Mouse (Mus musculus): ENCODE data around the gene Ttc8. TPM values are rescaled to one million over a fixed set of nuclear protein-coding genes. Genes with fewer than 3 reads are reported as not detected.

Gene Ttc8
- total and polyA plus RNA-seq, 3 experiments: 4.5 to 6.8 (median 4.9) TPM

GRCm38 (mm10) chr12:98973461-98973860 lies 53.1 kb downstream of the Ttc8 start:
- in situ Hi-C loops (cut with MboI; ENCODE audit: low pct_ligation_motif_present, low pct_unique_long_range_greater_than_20kb, low sequenced_read_pairs) (no loop called here), dilution Hi-C loops (cut with MboI; ENCODE audit: extremely low pct_ligation_motif_present, extremely low pct_unique_long_range_greater_than_20kb, low sequenced_read_pairs) (no loop called here)
- peak overlapping the region in 1 of 3 experiments; percentile 6 for H3K4me3 ChIP-seq (replicated peaks in 1 of 3; ENCODE audit: low read depth in 2 of 3, low read length in 2 of 3, poor library complexity in 1 of 3)
- H3K9ac ChIP-seq (ENCODE audit: insufficient read depth, low read depth): no peak overlapping the region
- peaks cover 0 to 11% of the 10 kb centered on the region in 2 experiments for H3K36me3 ChIP-seq (replicated peaks in 1 of 2; ENCODE audit: control insufficient read depth in 1 of 2, insufficient read depth in 1 of 2, low read length in 1 of 2)
- H3K4me1 ChIP-seq (ENCODE audit: control insufficient read depth in 1 of 2, insufficient read depth in 2 of 2): peaks cover 16 to 33% of the 10 kb centered on the region in 2 experiments
- peak overlapping the region; percentile 37; the same call in 1 of the 2 replicates for H3K4me2 ChIP-seq (ENCODE audit: insufficient read depth, low read depth, poor library complexity, severe bottlenecking)
- no peak for DNase-seq (ENCODE audit: extremely low read depth)
- no peaks in the 10 kb centered on the region for H3K9me3 ChIP-seq (replicated peaks; ENCODE audit: low read length)
- no peaks in the 10 kb centered on the region for H3K27me3 ChIP-seq (replicated peaks)
- TF ChIP-seq CTCF (conservative IDR thresholded peaks at IDR 0.05 in 1 of 2, IDR thresholded peaks at IDR 0.05 in 1 of 2; ENCODE audit: low read depth in 2 of 2, low read length in 2 of 2): peak in 1 of 2 experiments; percentile 33; a peak in 1 of 4 replicates
- TF ChIP-seq ZKSCAN1 (IDR thresholded peaks at IDR 0.05; ENCODE audit: borderline replicate concordance, low read depth, low read length): no peak
- no peak overlapping the region for H3K27ac ChIP-seq (ENCODE audit: insufficient read depth, low read depth)
- H3K79me2 ChIP-seq (replicated peaks; ENCODE audit: control insufficient read depth, extremely low read depth, insufficient read depth, poor library complexity, severe bottlenecking): no peaks in the 10 kb centered on the region

GRCm38 (mm10) chr12:98974157-98974804 lies 53.9 kb downstream of the Ttc8 start:
- H3K36me3 ChIP-seq (replicated peaks in 1 of 2; ENCODE audit: control insufficient read depth in 1 of 2, insufficient read depth in 1 of 2, low read length in 1 of 2): peaks cover 0 to 11% of the 10 kb centered on the region in 2 experiments
- H3K79me2 ChIP-seq (replicated peaks; ENCODE audit: control insufficient read depth, extremely low read depth, insufficient read depth, poor library complexity, severe bottlenecking): no peaks in the 10 kb centered on the region
- dilution Hi-C loops (cut with MboI; ENCODE audit: extremely low pct_ligation_motif_present, extremely low pct_unique_long_range_greater_than_20kb, low sequenced_read_pairs) (no loop called here), in situ Hi-C loops (cut with MboI; ENCODE audit: low pct_ligation_motif_present, low pct_unique_long_range_greater_than_20kb, low sequenced_read_pairs) (no loop called here)
- H3K27ac ChIP-seq (ENCODE audit: insufficient read depth, low read depth): no peak overlapping the region
- H3K4me1 ChIP-seq (ENCODE audit: control insufficient read depth in 1 of 2, insufficient read depth in 2 of 2): peaks cover 16 to 33% of the 10 kb centered on the region in 2 experiments
- H3K4me3 ChIP-seq (replicated peaks in 1 of 3; ENCODE audit: low read depth in 2 of 3, low read length in 2 of 3, poor library complexity in 1 of 3): peak overlapping the region in 2 of 3 experiments; percentile 6 to 8
- no peaks in the 10 kb centered on the region for H3K9me3 ChIP-seq (replicated peaks; ENCODE audit: low read length)
- peak; percentile 81 for DNase-seq (ENCODE audit: extremely low read depth)
- peak overlapping the region; percentile 37 for H3K4me2 ChIP-seq (ENCODE audit: insufficient read depth, low read depth, poor library complexity, severe bottlenecking)
- H3K27me3 ChIP-seq (replicated peaks): no peaks in the 10 kb centered on the region
- H3K9ac ChIP-seq (ENCODE audit: insufficient read depth, low read depth): no peak overlapping the region
- TF ChIP-seq CHD1 (IDR thresholded peaks at IDR 0.05; ENCODE audit: low read depth, low read length) (no peak), NELFE (IDR thresholded peaks at IDR 0.05; ENCODE audit: low read depth, low read length) (no peak), MAX (IDR thresholded peaks at IDR 0.05; ENCODE audit: low read length) (peak; percentile 50; the same call in 1 of the 2 replicates), ETS1 (conservative IDR thresholded peaks at IDR 0.05; ENCODE audit: low read depth, low read length) (peak; percentile 98), USF1 (IDR thresholded peaks at IDR 0.05; ENCODE audit: low read depth, low read length) (no peak), JUND (conservative IDR thresholded peaks at IDR 0.05; ENCODE audit: low read depth, low read length) (peak; percentile 95), JUN (IDR thresholded peaks at IDR 0.05; ENCODE audit: insufficient read depth, low read depth, low read length) (peak; percentile 98), ZKSCAN1 (IDR thresholded peaks at IDR 0.05; ENCODE audit: borderline replicate concordance, low read depth, low read length) (no peak), SIN3A (IDR thresholded peaks at IDR 0.05; ENCODE audit: low read length) (peak; percentile 72; the same call in 1 of the 2 replicates), KAT2A (IDR thresholded peaks at IDR 0.05; ENCODE audit: insufficient replicate concordance, low read length) (no peak), MEF2A (IDR thresholded peaks at IDR 0.05; ENCODE audit: borderline replicate concordance, low read depth, low read length) (peak; percentile 87), ZC3H11A (IDR thresholded peaks at IDR 0.05; ENCODE audit: low read depth, low read length) (no peak), RAD21 (IDR thresholded peaks at IDR 0.05; ENCODE audit: low read depth, low read length) (no peak), POLR2AphosphoS2 (IDR thresholded peaks at IDR 0.05; ENCODE audit: low read depth, low read length) (no peak), SMC3 (IDR thresholded peaks at IDR 0.05; ENCODE audit: low read depth, low read length) (no peak), NRF1 (IDR thresholded peaks at IDR 0.05; ENCODE audit: low read depth, low read length) (no peak), MXI1 (IDR thresholded peaks at IDR 0.05; ENCODE audit: low read depth, low read length) (peak; percentile 71), TCF12 (IDR thresholded peaks at IDR 0.05; ENCODE audit: low read depth, low read length) (peak; percentile 83), CTCF (conservative IDR thresholded peaks at IDR 0.05 in 1 of 2, IDR thresholded peaks at IDR 0.05 in 1 of 2; ENCODE audit: low read depth in 2 of 2, low read length in 2 of 2) (no peak), GABPA (IDR thresholded peaks at IDR 0.05; ENCODE audit: insufficient replicate concordance, low read depth, low read length) (no peak), TBP (conservative IDR thresholded peaks at IDR 0.05; ENCODE audit: low read depth, low read length) (no peak), HCFC1 (IDR thresholded peaks at IDR 0.05; ENCODE audit: low read depth, low read length) (no peak), MAZ (IDR thresholded peaks at IDR 0.05; ENCODE audit: low read depth, low read length) (no peak), IRF4 (IDR thresholded peaks at IDR 0.05; ENCODE audit: low read depth, low read length) (peak; percentile 93), BHLHE40 (IDR thresholded peaks at IDR 0.05; ENCODE audit: low read depth, low read length) (peak; percentile 82), PAX5 (IDR thresholded peaks at IDR 0.05; ENCODE audit: low read length) (no peak), ZMIZ1 (IDR thresholded peaks at IDR 0.05; ENCODE audit: low read depth, low read length) (no peak), E2F4 (IDR thresholded peaks at IDR 0.05; ENCODE audit: insufficient replicate concordance, low read depth, low read length) (no peak), EP300 (IDR thresholded peaks at IDR 0.05; ENCODE audit: low read length) (peak; percentile 86), MYC (IDR thresholded peaks at IDR 0.05; ENCODE audit: low read depth, low read length) (no peak; the same call in 1 of the 2 replicates), MAFK (IDR thresholded peaks at IDR 0.05; ENCODE audit: insufficient replicate concordance, low read length) (no peak)

Data from CH12.LX (cell line).